Mouse (Mus musculus): ENCODE measurements around the gene Olfr547. TPM values are rescaled to one million over a fixed set of nuclear protein-coding genes. Genes with fewer than 3 reads are reported as not detected.

Gene Olfr547
- total RNA-seq, 1 experiment = not detected

GRCm38 (mm10) chr7:102541251-102541650 lies 6.7 kb downstream of the Olfr547 start:
- H3K9me3 ChIP-seq (ENCODE audit: control insufficient read depth, insufficient read depth, low read depth, low read length) = no peaks in the 10 kb centered on the region
- no peak overlapping the region for H3K27ac ChIP-seq (ENCODE audit: insufficient read depth, low read depth, low read length, poor library complexity, severe bottlenecking)
- DNase-seq (ENCODE audit: low read depth, low spot score) = no peak
- H3K9ac ChIP-seq (ENCODE audit: insufficient read depth, low read depth, low read length, poor library complexity, severe bottlenecking) = no peak overlapping the region
- TF ChIP-seq CHD2 (IDR thresholded peaks at IDR 0.05; ENCODE audit: low read depth, low read length) = no peak
- TF ChIP-seq MAFK (IDR thresholded peaks at IDR 0.05; ENCODE audit: insufficient read depth, low read depth, low read length) = no peak
- no peak for TF ChIP-seq ZNF384 (IDR thresholded peaks at IDR 0.05; ENCODE audit: low read depth, low read length)
- no peak for TF ChIP-seq HCFC1 (IDR thresholded peaks at IDR 0.05; ENCODE audit: borderline replicate concordance, insufficient read depth, low read length)
- TF ChIP-seq ZC3H11A (IDR thresholded peaks at IDR 0.05; ENCODE audit: borderline replicate concordance, low read depth, low read length) = no peak
- in situ Hi-C loops (cut with MboI; ENCODE audit: low sequenced_read_pairs in 2 of 2, unreplicated experiment in 2 of 2) = no loop called here
- H3K36me3 ChIP-seq (ENCODE audit: control insufficient read depth, insufficient read depth, low read length, poor library complexity, severe bottlenecking) = no peaks in the 10 kb centered on the region
- H3K4me1 ChIP-seq (ENCODE audit: control insufficient read depth in 2 of 2, insufficient read depth in 2 of 2, low read length in 2 of 2, poor library complexity in 1 of 2) = no peaks in the 10 kb centered on the region
- H3K4me3 ChIP-seq (ENCODE audit: insufficient read depth in 1 of 2, low read depth in 1 of 2, low read length in 2 of 2, poor library complexity in 1 of 2, severe bottlenecking in 1 of 2) = no peak overlapping the region

GRCm38 (mm10) chr7:102549570-102549969 lies 15.0 kb downstream of the Olfr547 start, which contains the start of gene Olfr549:
Olfr549 (plus strand) TSS chr7:102549870.
- DNase-seq (ENCODE audit: low read depth, low spot score) = no peak
- no peak for TF ChIP-seq ZC3H11A (IDR thresholded peaks at IDR 0.05; ENCODE audit: borderline replicate concordance, low read depth, low read length)
- TF ChIP-seq CHD2 (IDR thresholded peaks at IDR 0.05; ENCODE audit: low read depth, low read length) = no peak
- TF ChIP-seq ZNF384 (IDR thresholded peaks at IDR 0.05; ENCODE audit: low read depth, low read length) = no peak
- no peak for TF ChIP-seq HCFC1 (IDR thresholded peaks at IDR 0.05; ENCODE audit: borderline replicate concordance, insufficient read depth, low read length)
- no peak for TF ChIP-seq MAFK (IDR thresholded peaks at IDR 0.05; ENCODE audit: insufficient read depth, low read depth, low read length)
- H3K4me3 ChIP-seq (ENCODE audit: insufficient read depth in 1 of 2, low read depth in 1 of 2, low read length in 2 of 2, poor library complexity in 1 of 2, severe bottlenecking in 1 of 2) = no peak within 1 kb of the TSS
- in situ Hi-C loops (cut with MboI; ENCODE audit: low sequenced_read_pairs in 2 of 2, unreplicated experiment in 2 of 2) = no loop called here
- no peak within 1 kb of the TSS for H3K9ac ChIP-seq (ENCODE audit: insufficient read depth, low read depth, low read length, poor library complexity, severe bottlenecking)
- H3K36me3 ChIP-seq (ENCODE audit: control insufficient read depth, insufficient read depth, low read length, poor library complexity, severe bottlenecking) = no peaks in the 10 kb centered on the region
- H3K27ac ChIP-seq (ENCODE audit: insufficient read depth, low read depth, low read length, poor library complexity, severe bottlenecking) = no peak within 1 kb of the TSS
- no peaks in the 10 kb centered on the region for H3K9me3 ChIP-seq (ENCODE audit: control insufficient read depth, insufficient read depth, low read depth, low read length)
- no peaks in the 10 kb centered on the region for H3K4me1 ChIP-seq (ENCODE audit: control insufficient read depth in 2 of 2, insufficient read depth in 2 of 2, low read length in 2 of 2, poor library complexity in 1 of 2)

GRCm38 (mm10) chr7:102553279-102553678 lies 18.7 kb downstream of the Olfr547 start:
- Histone ChIP-seq H3K4me3 (ENCODE audit: insufficient read depth in 1 of 2, low read depth in 1 of 2, low read length in 2 of 2, poor library complexity in 1 of 2, severe bottlenecking in 1 of 2) (no peak overlapping the region), H3K9ac (ENCODE audit: insufficient read depth, low read depth, low read length, poor library complexity, severe bottlenecking) (no peak overlapping the region), H3K4me1 (ENCODE audit: control insufficient read depth in 2 of 2, insufficient read depth in 2 of 2, low read length in 2 of 2, poor library complexity in 1 of 2) (no peaks in the 10 kb centered on the region), H3K27ac (ENCODE audit: insufficient read depth, low read depth, low read length, poor library complexity, severe bottlenecking) (no peak overlapping the region), H3K36me3 (ENCODE audit: control insufficient read depth, insufficient read depth, low read length, poor library complexity, severe bottlenecking) (no peaks in the 10 kb centered on the region), H3K9me3 (ENCODE audit: control insufficient read depth, insufficient read depth, low read depth, low read length) (no peaks in the 10 kb centered on the region)
- no peak for TF ChIP-seq MAFK (IDR thresholded peaks at IDR 0.05; ENCODE audit: insufficient read depth, low read depth, low read length)
- no peak for TF ChIP-seq HCFC1 (IDR thresholded peaks at IDR 0.05; ENCODE audit: borderline replicate concordance, insufficient read depth, low read length)
- TF ChIP-seq CHD2 (IDR thresholded peaks at IDR 0.05; ENCODE audit: low read depth, low read length) = no peak
- no peak for TF ChIP-seq ZNF384 (IDR thresholded peaks at IDR 0.05; ENCODE audit: low read depth, low read length)
- TF ChIP-seq ZC3H11A (IDR thresholded peaks at IDR 0.05; ENCODE audit: borderline replicate concordance, low read depth, low read length) = no peak
- in situ Hi-C loops (cut with MboI; ENCODE audit: low sequenced_read_pairs in 2 of 2, unreplicated experiment in 2 of 2) = no loop called here
- no peak for DNase-seq (ENCODE audit: low read depth, low spot score)

GRCm38 (mm10) chr7:102564999-102565997 lies 30.7 kb downstream of the Olfr547 start, which contains the start of gene Trim21:
Trim21 (minus strand) TSS chr7:102565486.
- no peaks in the 10 kb centered on the region for H3K36me3 ChIP-seq (ENCODE audit: control insufficient read depth, insufficient read depth, low read length, poor library complexity, severe bottlenecking)
- H3K9ac ChIP-seq (ENCODE audit: insufficient read depth, low read depth, low read length, poor library complexity, severe bottlenecking) = peak within 1 kb of the TSS; percentile 41; the same call in 1 of the 2 replicates
- H3K4me3 ChIP-seq (ENCODE audit: insufficient read depth in 1 of 2, low read depth in 1 of 2, low read length in 2 of 2, poor library complexity in 1 of 2, severe bottlenecking in 1 of 2) = peak within 1 kb of the TSS; percentile 22 to 67
- TF ChIP-seq ZC3H11A (IDR thresholded peaks at IDR 0.05; ENCODE audit: borderline replicate concordance, low read depth, low read length) (no peak), CHD2 (IDR thresholded peaks at IDR 0.05; ENCODE audit: low read depth, low read length) (no peak)
- in situ Hi-C loops (cut with MboI; ENCODE audit: low sequenced_read_pairs in 2 of 2, unreplicated experiment in 2 of 2) = no loop called here
- H3K27ac ChIP-seq (ENCODE audit: insufficient read depth, low read depth, low read length, poor library complexity, severe bottlenecking) = no peak within 1 kb of the TSS
- H3K4me1 ChIP-seq (ENCODE audit: control insufficient read depth in 2 of 2, insufficient read depth in 2 of 2, low read length in 2 of 2, poor library complexity in 1 of 2) = no peaks in the 10 kb centered on the region
- DNase-seq (ENCODE audit: low read depth, low spot score) = peak; percentile 88
- H3K9me3 ChIP-seq (ENCODE audit: control insufficient read depth, insufficient read depth, low read depth, low read length) = no peaks in the 10 kb centered on the region

Measured in ES-E14 (cell line).